Comparison of ENCODE assay signal across 24 mouse cellular contexts in genomic region chr1:87600533-87600932, GRCm38 (mm10). TPM values are rescaled to one million over a fixed set of nuclear protein-coding genes. Genes with fewer than 3 reads are reported as not detected.
"Had no signal": no experiment of that assay in that cellular context is flagged by ENCODE, and none has a peak within 500 bp of the region (broad histone marks: within the 10 kb centered on the region; RNA-seq: fewer than 3 reads in every experiment).

No protein-coding gene starts in this region.

- H3K27me3 ChIP-seq: heart, embryonic 13.5 days; heart, embryonic 15.5 days; hindbrain, embryonic 13.5 days; hindbrain, embryonic 15.5 days; limb, embryonic 13.5 days; limb, embryonic 15.5 days had no signal

- H3K27ac ChIP-seq: heart, adult 2 months; heart, embryonic 13.5 days; heart, embryonic 15.5 days; hindbrain, embryonic 13.5 days; hindbrain, embryonic 15.5 days; hindbrain, postnatal 0 days; kidney, postnatal 0 days; limb, embryonic 13.5 days; limb, embryonic 15.5 days; liver, embryonic 14.5 days had no signal

- H3K9ac ChIP-seq: forebrain, postnatal 0 days; heart, embryonic 13.5 days; heart, embryonic 15.5 days; hindbrain, embryonic 13.5 days; hindbrain, embryonic 15.5 days; limb, embryonic 13.5 days; limb, embryonic 15.5 days; liver, embryonic 14.5 days had no signal

- H3K9me3 ChIP-seq: heart, embryonic 13.5 days; heart, embryonic 15.5 days; hindbrain, embryonic 13.5 days; hindbrain, embryonic 15.5 days; limb, embryonic 13.5 days; limb, embryonic 15.5 days had no signal

- H3K4me3 ChIP-seq: heart, adult 2 months; heart, embryonic 13.5 days; heart, embryonic 15.5 days; hindbrain, embryonic 13.5 days; hindbrain, embryonic 15.5 days; limb, embryonic 13.5 days; limb, embryonic 15.5 days had no signal

- DNase-seq: forebrain, postnatal 0 days; gastrocnemius, postnatal 14 days; gastrocnemius, postnatal 36 days; heart, adult 11 months; heart, adult 2 months; heart, postnatal 14 days; heart, postnatal 36 days; layer of hippocampus, adult 9-11 months; layer of hippocampus, postnatal 36 days; left cerebral cortex, postnatal 4 days; lung, adult 18-20 months had no signal

- H3K4me1 ChIP-seq: heart, embryonic 13.5 days; heart, embryonic 15.5 days; hindbrain, embryonic 13.5 days; hindbrain, embryonic 15.5 days; limb, embryonic 13.5 days; limb, embryonic 15.5 days had no signal

- H3K4me2 ChIP-seq: heart, embryonic 11.5 days; heart, embryonic 13.5 days; heart, embryonic 15.5 days; hindbrain, embryonic 13.5 days; hindbrain, embryonic 15.5 days; limb, embryonic 13.5 days; limb, embryonic 15.5 days; liver, embryonic 11.5 days had no signal

- H3K36me3 ChIP-seq: heart, embryonic 13.5 days; heart, embryonic 15.5 days; hindbrain, embryonic 13.5 days; hindbrain, embryonic 15.5 days; limb, embryonic 13.5 days; limb, embryonic 15.5 days had no signal

- ATAC-seq: forebrain, postnatal 0 days; hindbrain, postnatal 0 days; intestine, embryonic 16.5 days had no signal

RNA-seq across cellular contexts. Expression of gene Ngef, which starts 26.9 kb away (rescaled TPM):
- total RNA-seq: hematopoietic stem cell, adult 5-6 weeks had no signal
